Mouse (Mus musculus) brain, embryonic 14.5 days (tissue): Measurements from ENCODE around the gene Hnrnpdl.

ENCODE experiments used
- CTCF ChIP-seq: fragments of 200-500 bp; IDR thresholded peaks from 2 replicates; pipeline ENCODE4 v1.5.1; 2012; ENCODE audit warnings: inconsistent platforms, mild to moderate bottlenecking, moderate library complexity, borderline replicate concordance; ENCODE audit not compliant: insufficient read depth, insufficient read length; ENCODE audit errors: extremely low read depth
- POLR2A ChIP-seq: fragments of 200-500 bp; IDR thresholded peaks from 2 replicates; pipeline ENCODE4 v1.6.1; 2012; ENCODE audit warnings: mild to moderate bottlenecking, inconsistent platforms, borderline replicate concordance; ENCODE audit not compliant: poor library complexity, insufficient read depth, insufficient read length, severe bottlenecking; ENCODE audit errors: extremely low read depth

- TF ChIP-seq POLR2A (no peak), CTCF (no peak)
Measured at GRCm38 (mm10) chr5:100046096-100046495, 6.6 kb upstream of the Hnrnpdl start.
